Mouse (Mus musculus) small intestine, adult 2 months (tissue): ENCODE measurements around the gene Tbc1d13.

ENCODE experiments used
- CTCF ChIP-seq: fragments of 200-500 bp; IDR thresholded peaks from 2 replicates; pipeline ENCODE4 v1.5.1; 2012; ENCODE audit warnings: low read depth, mild to moderate bottlenecking, control low read depth, inconsistent platforms, low read length, moderate library complexity, mixed read lengths; ENCODE audit not compliant: insufficient replicate concordance, insufficient read length; ENCODE audit errors: extremely low read depth
- POLR2A ChIP-seq: fragments of 200-500 bp; IDR thresholded peaks from 2 replicates; pipeline ENCODE4 v1.6.1; 2012; ENCODE audit warnings: low read depth, mild to moderate bottlenecking, control low read depth, inconsistent platforms, low read length, moderate library complexity

GRCm38 (mm10) chr2:30134378-30134711, 799 bp downstream of the Tbc1d13 start:
- no peak for TF ChIP-seq CTCF
- no peak for TF ChIP-seq POLR2A
